Mouse (Mus musculus): ENCODE results near the gene Gnpat. TPM values are rescaled to one million over a fixed set of nuclear protein-coding genes. Genes with fewer than 3 reads are reported as not detected.

Gene Gnpat
- polyA plus RNA-seq, 1 experiment from 2014 or later = 114 TPM

- Histone ChIP-seq H3K27ac (no peak overlapping the region), H3K9me3 (replicated peaks) (no peaks in the 10 kb centered on the region), H3K27me3 (no peaks in the 10 kb centered on the region), H3K9ac (no peak overlapping the region), H3K4me2 (no peak overlapping the region), H3K36me3 (peaks cover 28% of the 10 kb centered on the region), H3K4me3 (replicated peaks) (no peak overlapping the region), H3K4me1 (0 out of 2 replicates have a peak, but pooled peaks cover 8% of the 10 kb centered on the region)
- ATAC-seq (replicated peaks; ENCODE audit: low FRiP score) = no peak
- 55% methylated on average over 5 of the region's 5 CpGs for WGBS
Measured at GRCm38 (mm10) chr8:124845573-124845972, 17.3 kb upstream of the Gnpat start.

GRCm38 (mm10) chr8:124853511-124853910 lies 9.3 kb upstream of the Gnpat start:
- Histone ChIP-seq H3K27me3 (no peaks in the 10 kb centered on the region), H3K9me3 (replicated peaks) (peaks cover 50% of the 10 kb centered on the region), H3K4me2 (no peak overlapping the region), H3K36me3 (peaks cover 63% of the 10 kb centered on the region), H3K9ac (no peak overlapping the region), H3K4me1 (no peaks in the 10 kb centered on the region), H3K27ac (no peak overlapping the region), H3K4me3 (replicated peaks) (no peak overlapping the region)
- WGBS = 98% methylated on average over 1 of the region's 1 CpGs
- no peak for ATAC-seq (replicated peaks; ENCODE audit: low FRiP score)

GRCm38 (mm10) chr8:124859466-124859865 lies 3.4 kb upstream of the Gnpat start:
- no peak for ATAC-seq (replicated peaks; ENCODE audit: low FRiP score)
- peaks cover 68% of the 10 kb centered on the region for H3K36me3 ChIP-seq
- no peak overlapping the region for H3K27ac ChIP-seq
- H3K9ac ChIP-seq = no peak overlapping the region
- no peak overlapping the region for H3K4me2 ChIP-seq
- H3K4me1 ChIP-seq = peaks cover 14% of the 10 kb centered on the region
- peaks cover 31% of the 10 kb centered on the region for H3K9me3 ChIP-seq (replicated peaks)
- H3K27me3 ChIP-seq = no peaks in the 10 kb centered on the region
- H3K4me3 ChIP-seq (replicated peaks) = no peak overlapping the region

- no peak overlapping the region for H3K9ac ChIP-seq
- no peak overlapping the region for H3K27ac ChIP-seq
- H3K9me3 ChIP-seq (replicated peaks) = peaks cover 24% of the 10 kb centered on the region
- no peak for ATAC-seq (replicated peaks; ENCODE audit: low FRiP score)
- WGBS = 97% methylated on average over 3 of the region's 3 CpGs
- no peaks in the 10 kb centered on the region for H3K27me3 ChIP-seq
- peaks cover 14% of the 10 kb centered on the region for H3K4me1 ChIP-seq
- peaks cover 63% of the 10 kb centered on the region for H3K36me3 ChIP-seq
- no peak overlapping the region for H3K4me3 ChIP-seq (replicated peaks)
- H3K4me2 ChIP-seq = no peak overlapping the region
Measured at GRCm38 (mm10) chr8:124860188-124860587, 2.6 kb upstream of the Gnpat start.

- Histone ChIP-seq H3K36me3 (peaks cover 41% of the 10 kb centered on the region), H3K27me3 (no peaks in the 10 kb centered on the region), H3K4me2 (peak overlapping the region; percentile 75), H3K9me3 (replicated peaks) (no peaks in the 10 kb centered on the region), H3K27ac (peak overlapping the region; percentile 96), H3K4me1 (peaks cover 14% of the 10 kb centered on the region), H3K4me3 (replicated peaks) (peak overlapping the region; percentile 95), H3K9ac (peak overlapping the region; percentile 96)
- peak; percentile 85 for ATAC-seq (replicated peaks; ENCODE audit: low FRiP score)
- WGBS = under 1% methylated on average over 33 of the region's 33 CpGs
Measured at GRCm38 (mm10) chr8:124863163-124863677, 387 bp downstream of the Gnpat start.

GRCm38 (mm10) chr8:124863729-124864128 lies 896 bp downstream of the Gnpat start:
- no peak for ATAC-seq (replicated peaks; ENCODE audit: low FRiP score)
- Histone ChIP-seq H3K27ac (peak overlapping the region; percentile 96), H3K4me1 (peaks cover 14% of the 10 kb centered on the region), H3K4me3 (replicated peaks) (peak overlapping the region; percentile 95), H3K4me2 (peak overlapping the region; percentile 75), H3K9ac (peak overlapping the region; percentile 96), H3K9me3 (replicated peaks) (no peaks in the 10 kb centered on the region), H3K27me3 (no peaks in the 10 kb centered on the region), H3K36me3 (peaks cover 36% of the 10 kb centered on the region)
- WGBS = 14% methylated on average over 8 of the region's 8 CpGs

GRCm38 (mm10) chr8:124866669-124867068 lies 3.8 kb downstream of the Gnpat start:
- 63% methylated on average over 3 of the region's 3 CpGs for WGBS
- Histone ChIP-seq H3K9me3 (replicated peaks) (no peaks in the 10 kb centered on the region), H3K4me2 (no peak overlapping the region), H3K4me3 (replicated peaks) (no peak overlapping the region), H3K36me3 (peaks cover 21% of the 10 kb centered on the region), H3K4me1 (peaks cover 10% of the 10 kb centered on the region), H3K27ac (no peak overlapping the region), H3K27me3 (no peaks in the 10 kb centered on the region), H3K9ac (no peak overlapping the region)
- no peak for ATAC-seq (replicated peaks; ENCODE audit: low FRiP score)

GRCm38 (mm10) chr8:124867126-124867525 lies 4.3 kb downstream of the Gnpat start:
- peaks cover 26% of the 10 kb centered on the region for H3K36me3 ChIP-seq
- ATAC-seq (replicated peaks; ENCODE audit: low FRiP score) = no peak
- 30% methylated on average over 2 of the region's 2 CpGs for WGBS
- H3K4me1 ChIP-seq = peaks cover 7% of the 10 kb centered on the region
- no peak overlapping the region for H3K4me3 ChIP-seq (replicated peaks)
- H3K9ac ChIP-seq = no peak overlapping the region
- no peak overlapping the region for H3K4me2 ChIP-seq
- no peaks in the 10 kb centered on the region for H3K27me3 ChIP-seq
- H3K27ac ChIP-seq = no peak overlapping the region
- no peaks in the 10 kb centered on the region for H3K9me3 ChIP-seq (replicated peaks)

GRCm38 (mm10) chr8:124869708-124870107 lies 6.9 kb downstream of the Gnpat start:
- no peaks in the 10 kb centered on the region for H3K9me3 ChIP-seq (replicated peaks)
- 45% methylated on average over 6 of the region's 6 CpGs for WGBS
- H3K36me3 ChIP-seq = peaks cover 51% of the 10 kb centered on the region
- no peaks in the 10 kb centered on the region for H3K27me3 ChIP-seq
- ATAC-seq (replicated peaks; ENCODE audit: low FRiP score) = no peak
- no peak overlapping the region for H3K27ac ChIP-seq
- no peak overlapping the region for H3K9ac ChIP-seq
- no peak overlapping the region for H3K4me3 ChIP-seq (replicated peaks)
- H3K4me1 ChIP-seq = no peaks in the 10 kb centered on the region
- H3K4me2 ChIP-seq = no peak overlapping the region

GRCm38 (mm10) chr8:124871474-124871873 lies 8.6 kb downstream of the Gnpat start:
- WGBS = 94% methylated on average over 7 of the region's 7 CpGs
- H3K4me3 ChIP-seq (replicated peaks) = no peak overlapping the region
- H3K4me2 ChIP-seq = no peak overlapping the region
- no peak overlapping the region for H3K27ac ChIP-seq
- peaks cover 61% of the 10 kb centered on the region for H3K36me3 ChIP-seq
- no peaks in the 10 kb centered on the region for H3K9me3 ChIP-seq (replicated peaks)
- no peaks in the 10 kb centered on the region for H3K4me1 ChIP-seq
- H3K27me3 ChIP-seq = no peaks in the 10 kb centered on the region
- ATAC-seq (replicated peaks; ENCODE audit: low FRiP score) = no peak
- H3K9ac ChIP-seq = no peak overlapping the region

GRCm38 (mm10) chr8:124872081-124872480 lies 9.2 kb downstream of the Gnpat start:
- H3K27me3 ChIP-seq = no peaks in the 10 kb centered on the region
- WGBS = 92% methylated on average over 7 of the region's 7 CpGs
- no peak overlapping the region for H3K27ac ChIP-seq
- H3K4me2 ChIP-seq = no peak overlapping the region
- no peak for ATAC-seq (replicated peaks; ENCODE audit: low FRiP score)
- H3K36me3 ChIP-seq = peaks cover 65% of the 10 kb centered on the region
- no peak overlapping the region for H3K9ac ChIP-seq
- no peaks in the 10 kb centered on the region for H3K4me1 ChIP-seq
- no peak overlapping the region for H3K4me3 ChIP-seq (replicated peaks)
- H3K9me3 ChIP-seq (replicated peaks) = no peaks in the 10 kb centered on the region

GRCm38 (mm10) chr8:124872690-124873089 lies 9.9 kb downstream of the Gnpat start:
- H3K36me3 ChIP-seq = peaks cover 71% of the 10 kb centered on the region
- H3K9ac ChIP-seq = no peak overlapping the region
- 86% methylated on average over 5 of the region's 5 CpGs for WGBS

GRCm38 (mm10) chr8:124878141-124878540 lies 15.3 kb downstream of the Gnpat start:
- Histone ChIP-seq H3K4me3 (replicated peaks) (no peak overlapping the region), H3K9me3 (replicated peaks) (no peaks in the 10 kb centered on the region), H3K4me1 (no peaks in the 10 kb centered on the region), H3K27ac (no peak overlapping the region), H3K36me3 (peaks cover 96% of the 10 kb centered on the region), H3K27me3 (no peaks in the 10 kb centered on the region), H3K4me2 (no peak overlapping the region), H3K9ac (no peak overlapping the region)
- 83% methylated on average over 5 of the region's 5 CpGs for WGBS
- no peak for ATAC-seq (replicated peaks; ENCODE audit: low FRiP score)

More at GRCm38 (mm10) chr8:124872690-124873089, 9.9 kb downstream of the Gnpat start:
- no peak for ATAC-seq (replicated peaks; ENCODE audit: low FRiP score)
- no peak overlapping the region for H3K4me2 ChIP-seq
- no peak overlapping the region for H3K4me3 ChIP-seq (replicated peaks)
- H3K27ac ChIP-seq = no peak overlapping the region
- no peaks in the 10 kb centered on the region for H3K9me3 ChIP-seq (replicated peaks)
- no peaks in the 10 kb centered on the region for H3K27me3 ChIP-seq
- no peaks in the 10 kb centered on the region for H3K4me1 ChIP-seq
